Mouse (Mus musculus): ENCODE data around the gene Chchd5. TPM values are rescaled to one million over a fixed set of nuclear protein-coding genes. Genes with fewer than 3 reads are reported as not detected.

Chchd5 gene
- polyA plus RNA-seq, 1 experiment from 2014 or later: 13.6 TPM

DNA sequence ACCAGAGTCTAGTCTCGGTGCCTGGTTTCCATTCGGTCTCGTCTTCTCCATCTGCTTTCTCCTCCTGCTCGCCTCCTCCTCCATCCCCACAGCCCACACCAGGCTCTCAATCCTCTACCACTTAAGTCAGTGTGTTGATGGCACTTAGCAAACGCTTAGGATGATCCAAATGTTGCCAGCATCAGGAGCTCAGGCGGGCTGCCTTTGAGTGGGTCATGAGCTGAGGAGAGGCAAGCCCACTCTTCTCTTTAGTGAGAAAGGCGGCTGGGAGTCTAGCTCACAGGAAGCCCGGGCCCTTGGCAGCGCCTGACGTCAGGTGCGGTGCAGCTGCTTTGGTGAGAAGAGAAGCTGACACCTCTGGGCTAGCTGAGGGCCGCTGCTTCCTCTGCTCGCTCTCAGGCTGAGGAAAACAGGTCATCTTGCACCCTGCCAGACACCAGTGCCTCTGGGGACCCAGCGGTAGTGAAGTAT, 54.1 kb downstream of the Chchd5 start:
- Histone ChIP-seq H3K9me3 (replicated peaks) (no peaks in the 10 kb centered on the region), H3K4me1 (peaks cover 45% of the 10 kb centered on the region), H3K4me2 (peak overlapping the region; percentile 10; the same call in 1 of the 2 replicates), H3K27ac (no peak overlapping the region), H3K36me3 (no peaks in the 10 kb centered on the region), H3K9ac (no peak overlapping the region), H3K27me3 (replicated peaks) (0 out of 2 replicates have a peak, but pooled peaks cover 5% of the 10 kb centered on the region), H3K4me3 (no peak overlapping the region)
- ATAC-seq: no peak
- WGBS (ENCODE audit: insufficient replicate concordance): 39% methylated on average over 14 of the region's 14 CpGs

Other genes starting within 250 kb of the Chchd5 start
- gene Zc3h8, start 185.6 kb upstream of the Chchd5 start, polyA plus RNA-seq (2016; fragmentation: Nextera tagmentation; extraction: Ambion mirVana): 6.0 and 6.1 TPM in 2 replicates
- gene Zc3h6, start 162.3 kb upstream of the Chchd5 start, polyA plus RNA-seq (2016; fragmentation: Nextera tagmentation; extraction: Ambion mirVana): 0.65 and 0.81 TPM in 2 replicates
- 5.8 and 6.8 TPM in 2 replicates for gene Gm10762, start 162.0 kb upstream of the Chchd5 start, polyA plus RNA-seq (2016; fragmentation: Nextera tagmentation; extraction: Ambion mirVana)
- 0.02 TPM in 1 of 2 replicates, not detected in the other for gene Vinac1, start 81.5 kb upstream of the Chchd5 start, polyA plus RNA-seq (2016; fragmentation: Nextera tagmentation; extraction: Ambion mirVana)
- gene Ttl, start 63.8 kb upstream of the Chchd5 start, polyA plus RNA-seq (2016; fragmentation: Nextera tagmentation; extraction: Ambion mirVana): 2.6 and 3.2 TPM in 2 replicates
- 38.3 and 40.6 TPM in 2 replicates for gene Polr1b, start 28.7 kb upstream of the Chchd5 start, polyA plus RNA-seq (2016; fragmentation: Nextera tagmentation; extraction: Ambion mirVana)
- gene Slc20a1, start 69.1 kb downstream of the Chchd5 start, polyA plus RNA-seq (2016; fragmentation: Nextera tagmentation; extraction: Ambion mirVana): 76.2 and 78.4 TPM in 2 replicates
- 31.6 and 36.3 TPM in 2 replicates for gene Ckap2l, start 167.5 kb downstream of the Chchd5 start, polyA plus RNA-seq (2016; fragmentation: Nextera tagmentation; extraction: Ambion mirVana)
- gene Il1a, start 180.3 kb downstream of the Chchd5 start, polyA plus RNA-seq (2016; fragmentation: Nextera tagmentation; extraction: Ambion mirVana): 2.8 and 3.7 TPM in 2 replicates
- gene Il1b, start 241.4 kb downstream of the Chchd5 start, polyA plus RNA-seq (2016; fragmentation: Nextera tagmentation; extraction: Ambion mirVana): 0.38 and 0.44 TPM in 2 replicates